Mouse (Mus musculus): Measurements from ENCODE around the gene Nkx6-2. TPM values are rescaled to one million over a fixed set of nuclear protein-coding genes. Genes with fewer than 3 reads are reported as not detected.

The Nkx6-2 gene
- total and polyA plus RNA-seq, 3 experiments = 0.12 TPM; not detected in 2

- Histone ChIP-seq H3K9ac (ENCODE audit: control insufficient read depth, low read depth, low read length, poor library complexity, severe bottlenecking) (no peak overlapping the region), H3K27me3 (ENCODE audit: control insufficient read depth in 1 of 2, insufficient read depth in 2 of 2, low read length in 2 of 2) (no peaks in the 10 kb centered on the region), H3K9me3 (replicated peaks; ENCODE audit: insufficient read depth, low read length) (no peaks in the 10 kb centered on the region), H3K36me3 (ENCODE audit: control insufficient read depth in 1 of 2, insufficient read depth in 2 of 2, low read length in 2 of 2) (no peaks in the 10 kb centered on the region), H3K4me3 (ENCODE audit: control insufficient read depth in 1 of 2, insufficient read depth in 1 of 2, low read depth in 2 of 2, low read length in 2 of 2) (no peak overlapping the region), H3K27ac (ENCODE audit: control insufficient read depth, low read depth, low read length) (no peak overlapping the region), H3K4me1 (ENCODE audit: control insufficient read depth in 1 of 2, insufficient read depth in 2 of 2, low read length in 2 of 2) (no peaks in the 10 kb centered on the region), H3K79me2 (ENCODE audit: control insufficient read depth, insufficient read depth, low read length, poor library complexity) (no peaks in the 10 kb centered on the region)
- no peak for TF ChIP-seq ZMIZ1 (IDR thresholded peaks at IDR 0.05; ENCODE audit: low read depth, low read length)
- TF ChIP-seq MXI1 (IDR thresholded peaks at IDR 0.05; ENCODE audit: low read depth, low read length) = no peak
- no peak for TF ChIP-seq RCOR1 (IDR thresholded peaks at IDR 0.05; ENCODE audit: low read depth, low read length)
- no peak for DNase-seq (ENCODE audit: low read depth, low spot score)
Observed at GRCm38 (mm10) chr7:139595311-139595710, 12.7 kb upstream of the Nkx6-2 start.

GRCm38 (mm10) chr7:139591311-139591710 lies 8.7 kb upstream of the Nkx6-2 start:
- TF ChIP-seq USF2 (IDR thresholded peaks at IDR 0.05; ENCODE audit: borderline replicate concordance in 1 of 2, insufficient read depth in 1 of 2, low read depth in 1 of 2, low read length in 2 of 2) (no peak), MYB (IDR thresholded peaks at IDR 0.05; ENCODE audit: low read depth, low read length) (no peak), ZKSCAN1 (IDR thresholded peaks at IDR 0.05; ENCODE audit: low read depth, low read length) (no peak), HCFC1 (IDR thresholded peaks at IDR 0.05; ENCODE audit: low read depth, low read length) (no peak), EP300 (IDR thresholded peaks at IDR 0.05; ENCODE audit: low read depth in 1 of 2, low read length in 2 of 2) (no peak), GABPA (IDR thresholded peaks at IDR 0.05; ENCODE audit: low read depth, low read length) (no peak), MAFK (IDR thresholded peaks at IDR 0.05; ENCODE audit: borderline replicate concordance, low read depth, low read length) (no peak), ZC3H11A (IDR thresholded peaks at IDR 0.05; ENCODE audit: low read depth, low read length) (no peak), POLR2AphosphoS2 (IDR thresholded peaks at IDR 0.05; ENCODE audit: low read length) (no peak), BHLHE40 (IDR thresholded peaks at IDR 0.05; ENCODE audit: borderline replicate concordance, low read depth, low read length) (no peak), POLR2A (IDR thresholded peaks at IDR 0.05; ENCODE audit: control insufficient read depth in 1 of 2, insufficient read depth in 1 of 2, low read depth in 1 of 2, low read length in 2 of 2, poor library complexity in 1 of 2) (no peak)
- no peak overlapping the region for H3K9ac ChIP-seq (ENCODE audit: control insufficient read depth, low read depth, low read length, poor library complexity, severe bottlenecking)
- no peaks in the 10 kb centered on the region for H3K79me2 ChIP-seq (ENCODE audit: control insufficient read depth, insufficient read depth, low read length, poor library complexity)
- H3K27ac ChIP-seq (ENCODE audit: control insufficient read depth, low read depth, low read length) = no peak overlapping the region
- no peaks in the 10 kb centered on the region for H3K9me3 ChIP-seq (replicated peaks; ENCODE audit: insufficient read depth, low read length)
- H3K4me3 ChIP-seq (ENCODE audit: control insufficient read depth in 1 of 2, insufficient read depth in 1 of 2, low read depth in 2 of 2, low read length in 2 of 2) = no peak overlapping the region
- no peaks in the 10 kb centered on the region for H3K27me3 ChIP-seq (ENCODE audit: control insufficient read depth in 1 of 2, insufficient read depth in 2 of 2, low read length in 2 of 2)
- H3K4me1 ChIP-seq (ENCODE audit: control insufficient read depth in 1 of 2, insufficient read depth in 2 of 2, low read length in 2 of 2) = no peaks in the 10 kb centered on the region; a peak in 1 of 4 replicates
- H3K36me3 ChIP-seq (ENCODE audit: control insufficient read depth in 1 of 2, insufficient read depth in 2 of 2, low read length in 2 of 2) = no peaks in the 10 kb centered on the region
- no peak for DNase-seq (ENCODE audit: low read depth, low spot score)

- peak; percentile 30 for DNase-seq (ENCODE audit: low read depth, low spot score)
- H3K9ac ChIP-seq (ENCODE audit: control insufficient read depth, low read depth, low read length, poor library complexity, severe bottlenecking) = no peak overlapping the region
Observed at GRCm38 (mm10) chr7:139590302-139590701, 7.7 kb upstream of the Nkx6-2 start.

More at GRCm38 (mm10) chr7:139590302-139590701, 7.7 kb upstream of the Nkx6-2 start:
- H3K4me3 ChIP-seq (ENCODE audit: control insufficient read depth in 1 of 2, insufficient read depth in 1 of 2, low read depth in 2 of 2, low read length in 2 of 2) = no peak overlapping the region
- no peak overlapping the region for H3K27ac ChIP-seq (ENCODE audit: control insufficient read depth, low read depth, low read length)
- H3K4me1 ChIP-seq (ENCODE audit: control insufficient read depth in 1 of 2, insufficient read depth in 2 of 2, low read length in 2 of 2) = no peaks in the 10 kb centered on the region; a peak in 1 of 4 replicates
- TF ChIP-seq ELF1 (IDR thresholded peaks at IDR 0.05; ENCODE audit: low read depth, low read length) (no peak), MYB (IDR thresholded peaks at IDR 0.05; ENCODE audit: low read depth, low read length) (no peak), RAD21 (IDR thresholded peaks at IDR 0.05; ENCODE audit: low read depth, low read length) (peak; percentile 58), SMC3 (IDR thresholded peaks at IDR 0.05; ENCODE audit: low read depth, low read length) (peak; percentile 65), ZC3H11A (IDR thresholded peaks at IDR 0.05; ENCODE audit: low read depth, low read length) (peak; percentile 33; the same call in 1 of the 2 replicates), POLR2A (IDR thresholded peaks at IDR 0.05; ENCODE audit: control insufficient read depth in 1 of 2, insufficient read depth in 1 of 2, low read depth in 1 of 2, low read length in 2 of 2, poor library complexity in 1 of 2) (no peak), ZNF384 (IDR thresholded peaks at IDR 0.05; ENCODE audit: low read depth, low read length) (peak; percentile 46; the same call in 1 of the 2 replicates), MEF2A (IDR thresholded peaks at IDR 0.05; ENCODE audit: extremely low read depth, insufficient replicate concordance, low read depth, low read length, poor library complexity, severe bottlenecking) (no peak), MYC (IDR thresholded peaks at IDR 0.05; ENCODE audit: low read depth, low read length) (no peak), HCFC1 (IDR thresholded peaks at IDR 0.05; ENCODE audit: low read depth, low read length) (no peak), SIN3A (IDR thresholded peaks at IDR 0.05; ENCODE audit: low read length) (no peak), CTCF (IDR thresholded peaks at IDR 0.05 in 2 of 3, conservative IDR thresholded peaks at IDR 0.05 in 1 of 3; ENCODE audit: control insufficient read depth in 1 of 3, insufficient read depth in 1 of 3, low read depth in 2 of 3, low read length in 3 of 3, poor library complexity in 1 of 3, severe bottlenecking in 1 of 3) (peak; percentile 65 to 79 (median 74)), ZKSCAN1 (IDR thresholded peaks at IDR 0.05; ENCODE audit: low read depth, low read length) (no peak)
- no peaks in the 10 kb centered on the region for H3K27me3 ChIP-seq (ENCODE audit: control insufficient read depth in 1 of 2, insufficient read depth in 2 of 2, low read length in 2 of 2)
- H3K9me3 ChIP-seq (replicated peaks; ENCODE audit: insufficient read depth, low read length) = no peaks in the 10 kb centered on the region
- no peaks in the 10 kb centered on the region for H3K79me2 ChIP-seq (ENCODE audit: control insufficient read depth, insufficient read depth, low read length, poor library complexity)
- no peaks in the 10 kb centered on the region for H3K36me3 ChIP-seq (ENCODE audit: control insufficient read depth in 1 of 2, insufficient read depth in 2 of 2, low read length in 2 of 2)

Measured in MEL (cell line).